Mouse (Mus musculus) cerebellum, postnatal 10 days (tissue): ENCODE measurements at regions not wholly inside any gene's neighbourhood (a gene's known extent, or its start where the extent isn't known, plus 50 kb on each side); places are given as distances from the start of the nearest gene placed in this dataset.

Source experiments
- DNase-seq, 2 experiments: peaks; one replicate each; pipeline ENCODE4 v3.0.0; 2021; ENCODE audit warnings: mixed read lengths in 2 of 2

DNA sequence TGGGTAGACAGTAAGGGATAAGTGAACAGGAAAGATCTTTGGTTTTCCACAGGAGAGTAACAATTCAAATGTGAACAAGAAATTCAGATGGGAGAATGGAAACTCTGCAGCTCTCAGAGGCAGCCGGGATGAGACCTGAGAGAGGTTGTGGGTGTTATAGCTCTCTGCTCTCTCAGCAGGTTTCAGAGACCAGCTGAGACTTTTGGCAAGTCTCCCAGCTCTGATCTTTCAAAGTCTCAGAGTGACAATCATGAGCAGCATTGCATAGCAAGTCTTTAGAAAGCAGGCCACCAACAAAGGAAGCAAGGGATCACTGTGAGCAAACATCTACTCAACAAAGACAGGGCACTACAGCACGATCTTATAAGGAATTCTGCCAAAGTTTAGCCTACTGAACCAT is 73.4 kb upstream of the Gnpda2 start:
- DNase-seq = peak; percentile 45 to 48

DNA sequence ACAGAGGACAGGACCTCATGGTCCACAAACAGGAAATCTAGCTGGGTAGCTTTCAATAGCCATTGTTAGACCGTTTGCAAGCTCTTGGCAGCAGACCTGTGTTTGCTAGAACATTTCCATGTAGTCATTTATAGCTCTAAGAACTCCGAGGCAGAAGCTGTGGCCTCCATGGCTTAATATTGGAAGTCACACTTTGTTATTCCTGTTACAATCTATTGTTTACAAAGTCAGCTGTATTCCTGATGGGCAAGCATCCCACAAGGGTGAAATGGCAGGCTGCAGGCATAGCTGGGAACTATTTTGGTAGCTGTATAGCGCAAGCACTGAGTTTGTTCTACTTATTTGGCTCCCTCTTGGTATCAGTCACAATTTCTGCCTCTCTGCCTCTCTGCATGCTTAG is 71.8 kb upstream of the Gnpda2 start:
- no peak for DNase-seq
